Mouse (Mus musculus) bone marrow, adult 2 months (tissue): Measurements from ENCODE around the gene Serpine1.

Experiments
- CTCF ChIP-seq: fragments of 200-500 bp; IDR thresholded peaks from 2 replicates; pipeline ENCODE4 v1.5.1; 2011; ENCODE audit warnings: low read length, control low read depth; ENCODE audit not compliant: control insufficient read depth, insufficient read depth
- POLR2A ChIP-seq: fragments of 200-500 bp; IDR thresholded peaks from 2 replicates; pipeline ENCODE4 v1.6.1; 2011; ENCODE audit warnings: low read depth, mild to moderate bottlenecking, control low read depth, low read length, borderline replicate concordance; ENCODE audit not compliant: control insufficient read depth

DNA sequence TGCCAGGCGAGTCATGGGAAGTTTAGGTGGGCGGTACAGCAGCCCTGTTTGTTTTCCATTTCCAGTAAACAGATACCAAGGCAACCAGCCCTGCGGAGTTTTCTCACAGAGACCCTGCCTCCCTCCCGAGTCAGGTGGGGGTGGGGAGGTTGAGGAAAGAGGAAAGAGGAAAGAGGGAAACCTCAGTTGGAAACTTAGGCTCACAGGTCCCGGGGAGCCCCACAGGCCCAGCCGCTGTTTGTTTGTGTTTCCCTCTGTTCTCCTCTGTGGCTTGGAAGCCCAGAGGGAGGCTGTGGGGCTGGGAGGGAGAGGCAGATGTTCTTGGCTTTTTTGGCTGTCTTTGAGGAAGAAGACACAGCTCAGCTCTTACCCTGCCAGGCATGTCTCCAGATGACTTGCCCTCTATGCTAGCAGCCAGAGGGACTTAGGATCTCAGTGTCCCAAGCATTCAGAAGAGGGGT lies 2.2 kb upstream of the Serpine1 start:
- TF ChIP-seq POLR2A (no peak), CTCF (no peak)
